Mouse (Mus musculus): ENCODE data around the gene Tmem178.

Gene Tmem178

DNA sequence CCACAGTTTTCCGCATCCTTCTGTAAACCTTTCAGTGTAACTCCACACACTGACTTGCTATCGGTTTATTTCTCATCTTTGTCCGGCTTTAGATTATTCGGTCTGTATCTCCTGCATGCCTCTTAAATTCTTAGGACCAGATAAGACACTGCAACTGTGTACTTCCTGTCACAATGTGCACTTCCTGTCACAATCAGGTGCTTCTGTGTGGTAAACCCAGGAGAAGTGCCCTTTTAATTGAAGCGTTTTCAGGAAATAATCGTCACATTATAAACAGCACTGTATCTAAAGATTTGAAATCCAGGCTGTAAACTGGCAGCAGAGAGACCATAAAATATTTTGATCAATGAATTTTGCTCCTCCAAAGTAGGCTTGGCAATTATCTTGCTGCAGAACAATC is 100.7 kb downstream of the Tmem178 start:
- in situ Hi-C loops (cut with MseI, MboI): no loop called here

DNA sequence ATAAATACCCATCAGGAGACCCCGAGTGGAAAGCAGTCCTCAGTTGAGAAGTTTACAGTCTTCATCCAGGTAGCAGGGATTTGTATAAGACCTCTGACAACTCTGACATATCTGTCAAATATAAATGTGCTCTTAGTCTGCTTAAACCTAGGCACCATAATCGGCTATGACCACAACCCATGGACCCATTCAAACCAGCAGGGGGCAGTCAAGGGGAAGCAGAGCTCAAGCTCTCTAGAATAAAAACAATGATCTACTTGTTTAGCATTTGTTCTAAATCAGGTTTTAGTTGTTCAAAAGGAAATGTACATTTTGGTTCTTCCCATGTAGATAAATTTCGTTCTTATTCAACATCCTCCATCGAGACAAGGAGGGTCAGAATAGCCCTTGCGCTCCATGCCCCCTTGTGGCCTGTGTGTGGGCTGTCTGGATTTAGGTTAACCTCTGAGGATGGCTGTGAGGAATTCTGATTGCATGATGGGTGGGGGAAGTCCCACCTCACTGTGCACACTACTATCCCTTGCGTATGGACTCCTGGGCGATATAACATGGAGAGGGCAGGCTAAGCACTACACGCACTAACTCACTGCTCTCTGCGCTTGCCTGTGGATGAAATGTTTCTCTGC is 101.2 kb downstream of the Tmem178 start:
- in situ Hi-C loops (cut with MseI, MboI): no loop called here

DNA sequence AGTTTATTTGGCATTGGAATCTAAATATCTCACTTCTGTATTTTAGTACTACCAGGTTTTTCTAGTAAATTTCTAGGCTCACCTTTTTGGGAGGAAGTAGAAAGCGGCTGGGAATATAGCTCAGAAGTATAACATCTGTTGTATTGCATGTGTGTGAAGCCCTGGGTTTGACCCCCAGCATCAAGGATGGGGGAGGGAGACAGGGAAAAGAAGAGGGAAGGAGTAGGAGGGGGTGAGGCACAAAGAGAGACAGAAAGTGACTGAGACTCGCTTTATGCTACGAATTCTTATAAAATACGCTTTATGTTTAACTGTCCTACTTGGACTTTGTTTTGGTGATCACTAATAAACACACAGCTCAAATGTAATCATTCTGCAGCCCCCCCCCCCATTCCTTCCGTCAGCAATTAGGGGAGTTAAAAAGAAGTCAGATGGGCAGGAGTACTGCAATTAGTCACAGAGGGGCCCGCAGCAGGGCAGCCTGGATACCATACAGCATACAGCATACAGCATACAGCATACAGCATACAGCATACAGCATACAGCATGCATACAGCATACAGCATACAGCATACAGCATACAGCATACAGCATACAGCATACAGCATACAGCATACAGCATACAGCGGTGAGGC is 103.6 kb downstream of the Tmem178 start:
- in situ Hi-C loops (cut with MseI, MboI): no loop called here
